Mouse (Mus musculus) heart, embryonic 11.5 days (tissue): ENCODE data around the gene Gm29609. TPM values are rescaled to one million over a fixed set of nuclear protein-coding genes. Genes with fewer than 3 reads are reported as not detected.

Source experiments
- ATAC-seq: fragments of 200-750 bp; cut with Nextera tagmentation; replicated peaks from 2 replicates; pipeline ENCODE4 v1.8.0; 2017; ENCODE audit warnings: moderate library complexity; ENCODE audit not compliant: insufficient number of reproducible peaks, low FRiP score, low TSS enrichment
- H3K27ac ChIP-seq: fragments of 300-500 bp; sonication (generic); 2 replicates; pipeline ENCODE4 v1.5.1; 2014; ENCODE audit warnings: mild to moderate bottlenecking, low read depth, low read length
- H3K27me3 ChIP-seq: fragments of 300-500 bp; sonication (generic); 2 replicates; pipeline ENCODE4 v1.6.1; 2014; ENCODE audit warnings: mild to moderate bottlenecking, low read length, mixed read lengths; ENCODE audit not compliant: control insufficient read depth, insufficient read depth
- H3K36me3 ChIP-seq: fragments of 300-500 bp; sonication (generic); 2 replicates; pipeline ENCODE4 v1.6.1; 2014; ENCODE audit warnings: mild to moderate bottlenecking, low read length, moderate library complexity, mixed read lengths; ENCODE audit not compliant: control insufficient read depth, insufficient read depth
- H3K4me1 ChIP-seq: fragments of 300-500 bp; sonication (generic); 2 replicates; pipeline ENCODE4 v1.6.1; 2014; ENCODE audit warnings: low read length; ENCODE audit not compliant: control insufficient read depth, insufficient read depth
- H3K4me2 ChIP-seq: fragments of 300-500 bp; sonication (generic); 2 replicates; pipeline ENCODE4 v1.6.1; 2014; ENCODE audit warnings: mild to moderate bottlenecking, moderate library complexity
- H3K4me3 ChIP-seq: fragments of 300-500 bp; sonication (generic); 2 replicates; pipeline ENCODE4 v1.5.1; 2014; ENCODE audit warnings: low read depth, low read length
- H3K9ac ChIP-seq: fragments of 300-500 bp; sonication (generic); 2 replicates; pipeline ENCODE4 v1.6.1; 2014; ENCODE audit warnings: mild to moderate bottlenecking, low read depth, low read length, moderate library complexity
- H3K9me3 ChIP-seq: fragments of 300-500 bp; sonication (generic); replicated peaks from 2 replicates; pipeline ENCODE4 v1.6.1; 2016; ENCODE audit warnings: low read length; ENCODE audit not compliant: control insufficient read depth
- WGBS: fragments of 180-500 bp; shearing (Covaris S2); extraction: QIAGEN DNeasy Blood & Tissue Kit; methylation state at CpG from one replicate; pipeline ENCODE4 v1.1.7; 2014; ENCODE audit not compliant: insufficient replicate concordance; 5-methylcytosine and 5-hydroxymethylcytosine counted together
- polyA plus RNA-seq: library from polyadenylated mRNA; unstranded; fragments of >200 nt; fragmentation: Nextera tagmentation; extraction: Ambion mirVana; gene quantifications from 2 replicates; pipeline ENCODE4 v1.2.1, GENCODE M21; 2014

Gene Gm29609
- polyA plus RNA-seq, 1 experiment from 2014 or later, result 1.2 TPM

GRCm38 (mm10) chr5:31149781-31150180 lies 29.9 kb downstream of the Gm29609 start:
- peaks cover 8% of the 10 kb centered on the region for H3K4me1 ChIP-seq
- no peaks in the 10 kb centered on the region for H3K27me3 ChIP-seq
- 0 out of 2 replicates have a peak, but pooled peaks cover 4% of the 10 kb centered on the region for H3K36me3 ChIP-seq
- 81% methylated on average over 4 of the region's 4 CpGs for WGBS
- no peak overlapping the region for H3K4me3 ChIP-seq
- H3K27ac ChIP-seq, result no peak overlapping the region
- no peak overlapping the region for H3K4me2 ChIP-seq
- H3K9me3 ChIP-seq, result no peaks in the 10 kb centered on the region
- H3K9ac ChIP-seq, result no peak overlapping the region
- no peak for ATAC-seq

GRCm38 (mm10) chr5:31138968-31139425 lies 40.7 kb downstream of the Gm29609 start:
- Histone ChIP-seq H3K9ac (no peak overlapping the region), H3K4me3 (peak overlapping the region; percentile 37), H3K27me3 (peaks cover 54% of the 10 kb centered on the region), H3K27ac (no peak overlapping the region), H3K4me1 (peaks cover 22% of the 10 kb centered on the region), H3K4me2 (peak overlapping the region; percentile 59), H3K36me3 (peaks cover 4% of the 10 kb centered on the region; the same call in 1 of the 2 replicates), H3K9me3 (no peaks in the 10 kb centered on the region)
- no peak for ATAC-seq
- 8% methylated on average over 9 of the region's 9 CpGs for WGBS

- Histone ChIP-seq H3K9ac (no peak within 1 kb of the TSS), H3K27me3 (peaks cover 59% of the 10 kb centered on the region), H3K4me3 (peak within 1 kb of the TSS; percentile 37), H3K4me1 (peaks cover 22% of the 10 kb centered on the region), H3K9me3 (no peaks in the 10 kb centered on the region), H3K4me2 (peak within 1 kb of the TSS; percentile 59), H3K36me3 (peaks cover 4% of the 10 kb centered on the region; the same call in 1 of the 2 replicates), H3K27ac (no peak within 1 kb of the TSS)
- WGBS, result 3% methylated on average over 52 of the region's 52 CpGs
- no peak; the same call in 1 of the 2 replicates for ATAC-seq
These were observed 41.3 kb downstream of the Gm29609 start, which contains the start of gene Ucn for GRCm38 (mm10) chr5:31138241-31138967. Gene Ucn, minus strand, starts transcription at chr5:31138829.

- H3K4me3 ChIP-seq, result peak overlapping the region; percentile 37
- peaks cover 4% of the 10 kb centered on the region; the same call in 1 of the 2 replicates for H3K36me3 ChIP-seq
- ATAC-seq, result no peak
- H3K4me1 ChIP-seq, result peaks cover 22% of the 10 kb centered on the region
- H3K4me2 ChIP-seq, result peak overlapping the region; percentile 59
- H3K27ac ChIP-seq, result no peak overlapping the region
- no peaks in the 10 kb centered on the region for H3K9me3 ChIP-seq
- 1% methylated on average over 13 of the region's 13 CpGs for WGBS
- no peak overlapping the region for H3K9ac ChIP-seq
- peaks cover 59% of the 10 kb centered on the region for H3K27me3 ChIP-seq
These were observed 42.1 kb downstream of the Gm29609 start for GRCm38 (mm10) chr5:31137658-31138057.

GRCm38 (mm10) chr5:31136730-31137424 lies 42.8 kb downstream of the Gm29609 start:
- 3% methylated on average over 33 of the region's 33 CpGs for WGBS
- Histone ChIP-seq H3K27me3 (peaks cover 59% of the 10 kb centered on the region), H3K9me3 (no peaks in the 10 kb centered on the region), H3K4me2 (peak overlapping the region; percentile 59), H3K4me1 (peaks cover 22% of the 10 kb centered on the region), H3K36me3 (peaks cover 4% of the 10 kb centered on the region; the same call in 1 of the 2 replicates), H3K27ac (no peak overlapping the region), H3K4me3 (peak overlapping the region; percentile 37; the same call in 1 of the 2 replicates), H3K9ac (no peak overlapping the region)
- no peak for ATAC-seq

- Histone ChIP-seq H3K4me2 (no peak overlapping the region), H3K27me3 (no peaks in the 10 kb centered on the region), H3K4me3 (no peak overlapping the region), H3K9me3 (no peaks in the 10 kb centered on the region), H3K27ac (no peak overlapping the region), H3K9ac (no peak overlapping the region), H3K36me3 (no peaks in the 10 kb centered on the region), H3K4me1 (no peaks in the 10 kb centered on the region)
- ATAC-seq, result no peak
- WGBS, result 27% methylated on average over 5 of the region's 5 CpGs
These were observed 53.7 kb downstream of the Gm29609 start for GRCm38 (mm10) chr5:31126050-31126449.

- Histone ChIP-seq H3K27ac (no peak overlapping the region), H3K36me3 (no peaks in the 10 kb centered on the region), H3K9ac (no peak overlapping the region), H3K4me3 (no peak overlapping the region), H3K9me3 (no peaks in the 10 kb centered on the region), H3K27me3 (no peaks in the 10 kb centered on the region), H3K4me1 (no peaks in the 10 kb centered on the region), H3K4me2 (no peak overlapping the region)
- ATAC-seq, result no peak
- 51% methylated on average over 2 of the region's 2 CpGs for WGBS
These were observed 56.2 kb downstream of the Gm29609 start for GRCm38 (mm10) chr5:31123481-31123880.

- Histone ChIP-seq H3K4me1 (no peaks in the 10 kb centered on the region), H3K9ac (no peak overlapping the region), H3K36me3 (no peaks in the 10 kb centered on the region), H3K27me3 (0 out of 2 replicates have a peak, but pooled peaks cover 3% of the 10 kb centered on the region), H3K4me3 (no peak overlapping the region), H3K27ac (no peak overlapping the region), H3K4me2 (no peak overlapping the region), H3K9me3 (no peaks in the 10 kb centered on the region)
- 73% methylated on average over 8 of the region's 8 CpGs for WGBS
- no peak; the same call in 1 of the 2 replicates for ATAC-seq
These were observed 58.6 kb downstream of the Gm29609 start for GRCm38 (mm10) chr5:31121111-31121510.
